Mouse (Mus musculus) liver, embryonic 14.5 days (tissue): ENCODE measurements at regions not wholly inside any gene's neighbourhood (a gene's known extent, or its start where the extent isn't known, plus 50 kb on each side); places are given as distances from the start of the nearest gene placed in this dataset.

Experiments
- ATAC-seq: fragments of 200-750 bp; cut with Nextera tagmentation; 2 replicates; pipeline ENCODE4 v1.8.0; 2017; ENCODE audit warnings: moderate number of reproducible peaks, mild to moderate bottlenecking, moderate library complexity; ENCODE audit not compliant: insufficient read depth
- DNase-seq, 3 experiments: peaks; one replicate each; pipeline ENCODE4 v3.0.0-alpha.2; 2012 to 2013; ENCODE audit warnings: low read depth in 3 of 3, low spot score in 3 of 3
- H3K27ac ChIP-seq: fragments of 300-500 bp; sonication (generic); 2 replicates; pipeline ENCODE4 v1.5.1; 2014; ENCODE audit warnings: moderate library complexity, mild to moderate bottlenecking, control low read depth, inconsistent platforms
- H3K27me3 ChIP-seq: fragments of 300-500 bp; sonication (generic); 2 replicates; pipeline ENCODE4 v1.6.1; 2014; ENCODE audit warnings: mild to moderate bottlenecking, low read length, moderate library complexity; ENCODE audit not compliant: control insufficient read depth, insufficient read depth
- H3K36me3 ChIP-seq: fragments of 300-500 bp; sonication (generic); replicated peaks from 2 replicates; pipeline ENCODE4 v1.6.1; 2014; ENCODE audit warnings: low read depth; ENCODE audit not compliant: control insufficient read depth, insufficient read depth
- H3K4me1 ChIP-seq, 2 experiments: fragments of 200-500 bp in 1 of 2; fragments of 300-500 bp in 1 of 2; sonication (generic) in 1 of 2; replicated peaks; 2 replicates each; pipeline ENCODE4 v1.6.1; 2012 to 2014; ENCODE audit warnings: antibody characterized with exemption in 1 of 2, inconsistent platforms in 1 of 2, low read length in 1 of 2; ENCODE audit not compliant: control insufficient read depth in 2 of 2, insufficient read depth in 2 of 2
- H3K4me2 ChIP-seq: fragments of 300-500 bp; sonication (generic); 2 replicates; pipeline ENCODE4 v1.6.1; 2014; ENCODE audit warnings: low read depth, mild to moderate bottlenecking, control low read depth, moderate library complexity
- H3K4me3 ChIP-seq, 2 experiments: fragments of 200-500 bp in 1 of 2; fragments of 300-500 bp in 1 of 2; sonication (generic) in 1 of 2; 2 replicates each; pipeline ENCODE4 v1.5.1; 2012 to 2014; ENCODE audit warnings: low read depth in 2 of 2, low read length in 2 of 2, mild to moderate bottlenecking in 2 of 2, control low read depth in 1 of 2, inconsistent platforms in 1 of 2, moderate library complexity in 1 of 2; ENCODE audit not compliant: insufficient read depth in 1 of 2
- H3K9ac ChIP-seq: fragments of 300-500 bp; sonication (generic); replicated peaks from 2 replicates; pipeline ENCODE4 v1.6.1; 2014; ENCODE audit warnings: mild to moderate bottlenecking, control low read depth, moderate library complexity
- H3K9me3 ChIP-seq: fragments of 300-500 bp; sonication (generic); 2 replicates; pipeline ENCODE4 v1.6.1; 2016; ENCODE audit warnings: low read length, mixed read lengths; ENCODE audit not compliant: control insufficient read depth
- CTCF ChIP-seq: IDR thresholded peaks from 2 replicates; pipeline ENCODE4 v1.5.1; 2016; ENCODE audit warnings: antibody characterized with exemption, low read depth, control low read depth
- EP300 ChIP-seq: IDR thresholded peaks from 2 replicates; pipeline ENCODE4 v1.6.1; 2016; ENCODE audit warnings: antibody characterized with exemption, low read depth
- WGBS: fragments of 180-500 bp; shearing (Covaris S2); extraction: QIAGEN DNeasy Blood & Tissue Kit; methylation state at CpG from one replicate; pipeline ENCODE4 v1.1.7; 2014; ENCODE audit not compliant: insufficient replicate concordance; 5-methylcytosine and 5-hydroxymethylcytosine counted together

- no peaks in the 10 kb centered on the region for H3K36me3 ChIP-seq
- WGBS: 72% methylated on average over 2 of the region's 2 CpGs
- TF ChIP-seq EP300: no peak
- TF ChIP-seq CTCF: no peak
- H3K4me3 ChIP-seq: no peak overlapping the region
- no peak for DNase-seq
- H3K27me3 ChIP-seq: no peaks in the 10 kb centered on the region
- no peak overlapping the region for H3K4me2 ChIP-seq
- no peaks in the 10 kb centered on the region for H3K4me1 ChIP-seq
- H3K27ac ChIP-seq: no peak overlapping the region
- no peaks in the 10 kb centered on the region for H3K9me3 ChIP-seq
- ATAC-seq: no peak
- H3K9ac ChIP-seq: no peak overlapping the region
Measured at GRCm38 (mm10) chr17:67405934-67406333, 51.7 kb upstream of the Ptprm start.
